Mouse (Mus musculus) forebrain, embryonic 16.5 days (tissue): ENCODE data around the gene Spink8. TPM values are rescaled to one million over a fixed set of nuclear protein-coding genes. Genes with fewer than 3 reads are reported as not detected.

Experiments
- polyA plus RNA-seq: library from polyadenylated mRNA; unstranded; fragments of >200 nt; fragmentation: Nextera tagmentation; extraction: Ambion mirVana; gene quantifications from 2 replicates; pipeline ENCODE4 v1.2.1, GENCODE M21; 2015

The Spink8 gene
- polyA plus RNA-seq, 1 experiment from 2014 or later = not detected

Other genes starting within 250 kb of the Spink8 start
- not detected in 2 replicates for gene Fbxw15, start 244.0 kb upstream of the Spink8 start, polyA plus RNA-seq
- gene Fbxw24, start 186.2 kb upstream of the Spink8 start, polyA plus RNA-seq = 0.27 TPM in 1 of 2 replicates, not detected in the other
- gene Fbxw25, start 147.6 kb upstream of the Spink8 start, polyA plus RNA-seq = not detected in 2 replicates
- not detected in 2 replicates for gene Fbxw18, start 109.6 kb upstream of the Spink8 start, polyA plus RNA-seq
- not detected in 2 replicates for gene Fbxw26, start 66.2 kb upstream of the Spink8 start, polyA plus RNA-seq
- not detected in 2 replicates for gene Fbxw27, start 21.6 kb upstream of the Spink8 start, polyA plus RNA-seq
- gene Nme6, start 20.5 kb downstream of the Spink8 start, polyA plus RNA-seq = 60.1 and 68.4 TPM in 2 replicates
- 0.57 TPM in 1 of 2 replicates, not detected in the other for gene Camp, start 37.3 kb downstream of the Spink8 start, polyA plus RNA-seq
- 16.1 and 20.1 TPM in 2 replicates for gene Cdc25a, start 63.3 kb downstream of the Spink8 start, polyA plus RNA-seq
- gene Map4, start 119.2 kb downstream of the Spink8 start, polyA plus RNA-seq = 137 and 144 TPM in 2 replicates